Mouse (Mus musculus): ENCODE measurements around the gene Sccpdh. TPM values are rescaled to one million over a fixed set of nuclear protein-coding genes. Genes with fewer than 3 reads are reported as not detected.

Gene Sccpdh
- total and polyA plus RNA-seq, 3 experiments, result 10.3 to 22.2 (median 18.9) TPM

GRCm38 (mm10) chr1:179686781-179687180 is 18.8 kb downstream of the Sccpdh start:
- Histone ChIP-seq H3K9me3 (replicated peaks; ENCODE audit: low read length) (no peaks in the 10 kb centered on the region), H3K27me3 (replicated peaks) (no peaks in the 10 kb centered on the region), H3K4me3 (replicated peaks in 1 of 3; ENCODE audit: low read depth in 2 of 3, low read length in 2 of 3, poor library complexity in 1 of 3) (no peak overlapping the region), H3K9ac (ENCODE audit: insufficient read depth, low read depth) (no peak overlapping the region), H3K79me2 (replicated peaks; ENCODE audit: control insufficient read depth, extremely low read depth, insufficient read depth, poor library complexity, severe bottlenecking) (no peaks in the 10 kb centered on the region), H3K27ac (ENCODE audit: insufficient read depth, low read depth) (no peak overlapping the region), H3K4me2 (ENCODE audit: insufficient read depth, low read depth, poor library complexity, severe bottlenecking) (no peak overlapping the region), H3K4me1 (ENCODE audit: control insufficient read depth in 1 of 2, insufficient read depth in 2 of 2) (no peaks in the 10 kb centered on the region), H3K36me3 (replicated peaks in 1 of 2; ENCODE audit: control insufficient read depth in 1 of 2, insufficient read depth in 1 of 2, low read length in 1 of 2) (peaks cover 8 to 12% of the 10 kb centered on the region in 2 experiments)
- in situ Hi-C loops (cut with MboI; ENCODE audit: low pct_ligation_motif_present, low pct_unique_long_range_greater_than_20kb, low sequenced_read_pairs) (loop anchor here (10.0 kb wide), 1 partner anchor 48 kb away; no protein-coding TSS in a partner anchor), dilution Hi-C loops (cut with MboI; ENCODE audit: extremely low pct_ligation_motif_present, extremely low pct_unique_long_range_greater_than_20kb, low sequenced_read_pairs) (no loop called here)
- DNase-seq (ENCODE audit: extremely low read depth), result no peak
- TF ChIP-seq NRF1 (IDR thresholded peaks at IDR 0.05; ENCODE audit: low read depth, low read length), result no peak
- TF ChIP-seq POLR2A (IDR thresholded peaks at IDR 0.05; ENCODE audit: low read depth, low read length), result no peak
- no peak for TF ChIP-seq GABPA (IDR thresholded peaks at IDR 0.05; ENCODE audit: insufficient replicate concordance, low read depth, low read length)
- TF ChIP-seq RAD21 (IDR thresholded peaks at IDR 0.05; ENCODE audit: low read depth, low read length), result no peak
- TF ChIP-seq BHLHE40 (IDR thresholded peaks at IDR 0.05; ENCODE audit: low read depth, low read length), result no peak

GRCm38 (mm10) chr1:179687305-179687704 is 19.3 kb downstream of the Sccpdh start:
- dilution Hi-C loops (cut with MboI; ENCODE audit: extremely low pct_ligation_motif_present, extremely low pct_unique_long_range_greater_than_20kb, low sequenced_read_pairs), result no loop called here
- Histone ChIP-seq H3K4me3 (replicated peaks in 1 of 3; ENCODE audit: low read depth in 2 of 3, low read length in 2 of 3, poor library complexity in 1 of 3) (no peak overlapping the region), H3K4me2 (ENCODE audit: insufficient read depth, low read depth, poor library complexity, severe bottlenecking) (no peak overlapping the region), H3K79me2 (replicated peaks; ENCODE audit: control insufficient read depth, extremely low read depth, insufficient read depth, poor library complexity, severe bottlenecking) (no peaks in the 10 kb centered on the region), H3K36me3 (replicated peaks in 1 of 2; ENCODE audit: control insufficient read depth in 1 of 2, insufficient read depth in 1 of 2, low read length in 1 of 2) (peaks cover 8 to 9% of the 10 kb centered on the region in 2 experiments), H3K9ac (ENCODE audit: insufficient read depth, low read depth) (no peak overlapping the region), H3K27ac (ENCODE audit: insufficient read depth, low read depth) (no peak overlapping the region), H3K27me3 (replicated peaks) (no peaks in the 10 kb centered on the region), H3K4me1 (ENCODE audit: control insufficient read depth in 1 of 2, insufficient read depth in 2 of 2) (no peaks in the 10 kb centered on the region), H3K9me3 (replicated peaks; ENCODE audit: low read length) (no peaks in the 10 kb centered on the region)
- no peak for DNase-seq (ENCODE audit: extremely low read depth)
- in situ Hi-C loops (cut with MboI; ENCODE audit: low pct_ligation_motif_present, low pct_unique_long_range_greater_than_20kb, low sequenced_read_pairs), result loop anchor here (10.0 kb wide), 1 partner anchor 47 kb away; no protein-coding TSS in a partner anchor
- no peak for TF ChIP-seq POLR2AphosphoS2 (IDR thresholded peaks at IDR 0.05; ENCODE audit: low read depth, low read length)
- no peak for TF ChIP-seq ZMIZ1 (IDR thresholded peaks at IDR 0.05; ENCODE audit: low read depth, low read length)
- TF ChIP-seq USF1 (IDR thresholded peaks at IDR 0.05; ENCODE audit: low read depth, low read length), result no peak
- no peak for TF ChIP-seq MYC (IDR thresholded peaks at IDR 0.05; ENCODE audit: low read depth, low read length)
- TF ChIP-seq JUND (conservative IDR thresholded peaks at IDR 0.05; ENCODE audit: low read depth, low read length), result no peak
- TF ChIP-seq RCOR1 (conservative IDR thresholded peaks at IDR 0.05; ENCODE audit: low read depth, low read length), result no peak
- TF ChIP-seq MAX (IDR thresholded peaks at IDR 0.05; ENCODE audit: low read length), result no peak
- no peak for TF ChIP-seq TBP (conservative IDR thresholded peaks at IDR 0.05; ENCODE audit: low read depth, low read length)
- TF ChIP-seq ETS1 (conservative IDR thresholded peaks at IDR 0.05; ENCODE audit: low read depth, low read length), result no peak
- TF ChIP-seq IRF4 (IDR thresholded peaks at IDR 0.05; ENCODE audit: low read depth, low read length), result no peak
- no peak for TF ChIP-seq ZC3H11A (IDR thresholded peaks at IDR 0.05; ENCODE audit: low read depth, low read length)
- TF ChIP-seq CTCF (conservative IDR thresholded peaks at IDR 0.05 in 1 of 2, IDR thresholded peaks at IDR 0.05 in 1 of 2; ENCODE audit: low read depth in 2 of 2, low read length in 2 of 2), result no peak
- TF ChIP-seq ELF1 (IDR thresholded peaks at IDR 0.05; ENCODE audit: low read depth, low read length), result no peak
- TF ChIP-seq MXI1 (IDR thresholded peaks at IDR 0.05; ENCODE audit: low read depth, low read length), result no peak
- no peak for TF ChIP-seq E2F4 (IDR thresholded peaks at IDR 0.05; ENCODE audit: insufficient replicate concordance, low read depth, low read length)
- TF ChIP-seq KAT2A (IDR thresholded peaks at IDR 0.05; ENCODE audit: insufficient replicate concordance, low read length), result no peak
- TF ChIP-seq SMC3 (IDR thresholded peaks at IDR 0.05; ENCODE audit: low read depth, low read length), result no peak

Data from CH12.LX (cell line).